ENCODE assay signal across 9 mouse cellular contexts in the genomic region with DNA sequence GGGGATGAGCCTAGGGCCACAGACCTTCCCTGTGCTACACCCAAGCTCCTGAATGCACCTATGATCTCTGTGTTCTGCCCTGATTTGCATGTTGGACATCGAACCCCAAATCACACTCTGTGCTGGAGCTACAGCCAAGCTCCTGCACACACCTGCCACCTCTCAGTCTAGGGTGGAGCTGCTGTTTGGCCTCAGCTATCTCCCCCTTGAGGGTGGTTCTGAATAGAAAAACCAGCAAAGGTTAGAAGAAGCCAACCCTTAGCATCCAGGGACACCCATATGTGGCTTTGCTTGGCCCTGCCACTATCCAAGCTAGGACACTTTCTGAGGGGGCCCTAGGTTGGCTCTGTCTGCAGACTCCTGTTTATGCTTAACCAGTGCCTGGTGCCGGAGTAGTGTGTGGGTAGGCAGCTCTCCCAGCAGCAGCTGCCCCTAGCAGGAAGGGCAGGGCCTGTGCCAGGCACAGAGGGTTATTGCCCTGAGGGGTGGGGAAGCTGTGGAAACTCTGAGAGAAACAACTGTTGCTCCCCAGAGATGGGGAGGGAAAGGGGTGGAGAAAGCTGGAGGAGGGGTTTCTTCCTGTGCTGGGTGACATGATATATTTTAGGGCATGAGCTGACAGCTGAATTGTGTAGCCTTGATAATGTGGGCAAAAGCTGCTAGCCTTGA. TPM values are rescaled to one million over a fixed set of nuclear protein-coding genes. Genes with fewer than 3 reads are reported as not detected.
DNase-seq lines count a peak whose midpoint lies in the region; ATAC-seq lines count a peak whose summit lies in the region.
"Had no signal": no experiment of that assay in that cellular context is flagged by ENCODE, and none has a peak within 500 bp of the region (broad histone marks: within the 10 kb centered on the region; RNA-seq: fewer than 3 reads in every experiment).

No protein-coding gene starts in this region.

- no peaks in the 10 kb centered on the region for H3K36me3 ChIP-seq in liver, embryonic 15.5 days (replicated peaks)
- no peaks in the 10 kb centered on the region for H3K36me3 ChIP-seq in hindbrain, embryonic 12.5 days

- 44% methylated on average over 2 of the region's 2 CpGs for WGBS in liver, embryonic 15.5 days (ENCODE audit: insufficient replicate concordance)
- WGBS in hindbrain, embryonic 12.5 days, result 58% methylated on average over 2 of the region's 2 CpGs

- no peak overlapping the region for H3K4me2 ChIP-seq in liver, embryonic 15.5 days
- no peak overlapping the region for H3K4me2 ChIP-seq in hindbrain, embryonic 12.5 days (replicated peaks)
- H3K4me2 ChIP-seq: lung, embryonic 14.5 days had no signal

- H3K4me1 ChIP-seq in liver, embryonic 15.5 days (replicated peaks), result peaks cover 21% of the 10 kb centered on the region
- H3K4me1 ChIP-seq in hindbrain, embryonic 12.5 days, result no peaks in the 10 kb centered on the region

- no peak overlapping the region for H3K4me3 ChIP-seq in liver, embryonic 15.5 days (replicated peaks)
- no peak overlapping the region for H3K4me3 ChIP-seq in hindbrain, embryonic 12.5 days

- peak; percentile 27 for DNase-seq in gastrocnemius, postnatal 10 days
- no peak for DNase-seq in gastrocnemius, adult 8-10 months (ENCODE audit: low spot score in 2 of 2)
- DNase-seq in thymus, postnatal 14 days, result peak; percentile 42
- no peak for DNase-seq in cerebellum, adult 11-12 months
- DNase-seq: lung, embryonic 14.5 days had no signal

- no peak overlapping the region for H3K27ac ChIP-seq in liver, embryonic 15.5 days (replicated peaks)
- no peak overlapping the region for H3K27ac ChIP-seq in hindbrain, embryonic 12.5 days

- no peak overlapping the region for H3K9ac ChIP-seq in liver, embryonic 15.5 days
- H3K9ac ChIP-seq in hindbrain, embryonic 12.5 days, result no peak overlapping the region
- H3K9ac ChIP-seq: lung, embryonic 14.5 days had no signal

- peak; percentile 28 for ATAC-seq in activated CD4-positive, CD25-positive, alpha-beta regulatory T cell, adult 4 months
- ATAC-seq in inflammation-experienced regulatory T-cells, adult 6 months, result peak; percentile 25
- ATAC-seq in liver, embryonic 15.5 days (ENCODE audit: insufficient read depth), result peak; percentile 49; the same call in 1 of the 2 replicates
- ATAC-seq in hindbrain, embryonic 12.5 days (ENCODE audit: low FRiP score), result no peak

- no peaks in the 10 kb centered on the region for H3K27me3 ChIP-seq in liver, embryonic 15.5 days
- H3K27me3 ChIP-seq in hindbrain, embryonic 12.5 days, result no peaks in the 10 kb centered on the region

- no peaks in the 10 kb centered on the region for H3K9me3 ChIP-seq in liver, embryonic 15.5 days (replicated peaks)
- no peaks in the 10 kb centered on the region for H3K9me3 ChIP-seq in hindbrain, embryonic 12.5 days (replicated peaks)

RNA-seq across cellular contexts. Expression of gene Slc6a6, which starts 23.9 kb away (rescaled TPM):
- total RNA-seq in gastrocnemius, postnatal 10 days (2021), result 10 to 100 TPM; 43.1 to 64.5 TPM
- total RNA-seq in gastrocnemius, adult 8-10 months (2022), result 10 to 100 TPM; 66.0 to 81.7 (median 77.6) TPM
- polyA plus RNA-seq in activated CD4-positive, CD25-positive, alpha-beta regulatory T cell, adult 4 months (2017; shearing (Covaris generic)), result 10 to 100 TPM; 34.3 to 47.9 TPM
- polyA plus RNA-seq in inflammation-experienced regulatory T-cells, adult 6 months (2017; shearing (Covaris generic)), result 10 to 100 TPM; 33.6 to 47.0 (median 35.3) TPM
- 19.5 and 20.1 TPM in 2 replicates for polyA plus RNA-seq in liver, embryonic 15.5 days (2015; fragmentation: Nextera tagmentation; extraction: Ambion mirVana)
- 70.2 and 78.0 TPM in 2 replicates for polyA plus RNA-seq in hindbrain, embryonic 12.5 days (2016; fragmentation: Nextera tagmentation; extraction: Ambion mirVana)

Comparison
In these comparisons a context has a peak if more than half of its experiments do, and no peak if none do; other contexts are left out.
1. DNase-seq: peak in gastrocnemius, postnatal 10 days (single experiment) and thymus, postnatal 14 days (single experiment); none in gastrocnemius, adult 8-10 months (0 of 2) and cerebellum, adult 11-12 months (single experiment).